Mouse (Mus musculus) CD4-positive, CD25-positive, alpha-beta regulatory T cell, adult 2 months (primary cell): ENCODE measurements around the gene Odf2l.

Source experiments
- DNase-seq: peaks from one replicate; pipeline ENCODE4 v3.0.0-alpha.2; 2012; ENCODE audit warnings: low read depth, low spot score

Gene Odf2l

DNA sequence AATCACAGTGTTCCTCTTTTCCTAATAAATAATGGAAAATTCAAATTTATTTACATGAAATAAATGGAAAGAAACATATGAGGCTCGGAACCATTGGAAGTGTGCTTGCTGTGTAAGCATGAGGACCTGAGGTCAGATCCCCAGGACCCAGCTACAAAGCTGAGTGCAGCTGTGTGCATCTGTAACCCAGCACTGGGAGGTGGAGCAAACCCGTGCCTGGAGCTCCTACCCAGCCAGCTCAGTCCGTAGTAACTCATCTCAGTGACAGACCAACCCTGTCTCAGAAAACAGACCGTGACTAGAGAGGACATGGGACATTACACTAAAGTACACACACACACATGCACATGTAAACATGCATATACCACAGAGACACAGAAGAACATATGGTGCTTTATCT, 21.8 kb downstream of the Odf2l start:
- no peak for DNase-seq

DNA sequence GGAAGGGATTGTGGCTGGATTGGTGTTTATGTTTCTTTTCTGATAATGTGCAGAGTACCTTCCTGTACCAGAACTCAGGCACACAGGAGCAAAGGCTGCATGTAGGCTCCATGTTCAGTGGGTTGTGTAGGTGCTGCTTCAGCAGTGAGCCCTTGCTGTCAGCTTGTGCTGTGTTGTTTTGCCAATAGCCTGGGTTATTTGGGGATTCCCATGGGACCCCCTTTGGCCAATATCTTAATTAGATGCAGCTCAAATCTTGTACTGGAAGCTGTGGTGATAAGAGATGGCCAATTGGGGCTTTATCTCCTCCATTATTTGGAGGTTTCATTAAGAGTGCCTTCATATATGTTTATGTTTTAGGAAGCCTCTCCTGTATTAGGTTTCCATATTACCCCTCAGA, 24.5 kb downstream of the Odf2l start:
- DNase-seq = no peak

DNA sequence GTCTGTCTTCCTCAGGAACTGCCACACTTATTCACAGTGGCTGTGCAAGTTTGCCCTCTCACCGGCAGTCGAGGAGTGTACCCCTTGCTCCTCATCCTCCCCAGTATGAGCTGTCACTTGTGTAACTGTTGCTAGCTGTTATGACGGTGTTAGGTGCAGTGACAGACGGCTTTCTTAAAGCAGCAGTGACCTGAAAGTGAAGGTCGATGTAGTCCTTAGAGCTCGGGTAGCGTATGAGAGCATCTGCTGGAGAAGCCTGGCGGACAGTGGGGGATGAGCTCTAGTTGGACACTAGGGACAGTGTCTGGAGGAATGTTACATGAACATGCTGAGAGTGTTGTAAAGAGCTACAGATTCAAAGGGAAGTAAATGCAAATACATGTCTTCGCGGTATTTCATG, 25.5 kb downstream of the Odf2l start:
- no peak for DNase-seq

DNA sequence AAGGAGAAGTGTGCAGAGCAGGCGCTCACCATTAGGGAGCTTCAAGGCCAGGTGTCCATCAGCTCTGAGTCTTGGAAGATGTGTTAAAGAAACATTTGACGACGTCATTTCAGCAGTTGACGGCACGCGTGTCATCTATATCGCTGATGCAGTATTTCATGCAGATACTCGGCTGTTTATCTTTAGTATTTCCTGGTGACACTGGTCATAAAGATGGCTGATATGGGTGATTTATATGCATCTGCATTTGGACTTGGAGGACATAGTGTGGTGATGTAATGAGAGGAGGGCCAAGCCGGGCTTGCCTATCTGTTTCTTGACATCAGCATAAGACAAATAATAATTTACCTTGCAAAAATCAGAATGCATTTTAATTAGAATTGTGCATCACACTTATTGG, 28.5 kb downstream of the Odf2l start:
- DNase-seq = no peak

DNA sequence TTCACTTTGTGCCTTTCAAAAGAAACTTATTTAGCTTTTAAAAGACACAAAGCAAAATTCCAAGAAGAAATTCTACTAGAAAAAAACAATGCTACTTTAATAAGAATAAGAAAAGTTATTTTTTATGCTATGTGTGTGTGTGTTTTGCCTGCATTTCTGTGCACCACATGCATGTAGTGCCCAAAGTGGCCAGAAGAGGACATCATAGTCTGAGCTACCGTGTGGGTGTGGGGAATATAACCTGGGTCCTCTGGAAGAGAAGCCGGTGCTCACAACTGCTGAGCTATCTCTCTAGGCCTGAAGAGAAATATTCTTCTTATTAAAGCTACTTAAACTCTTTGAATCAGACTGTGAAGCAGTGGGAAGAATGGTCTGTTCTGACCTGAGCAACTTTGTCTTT, 29.1 kb downstream of the Odf2l start:
- DNase-seq = no peak

DNA sequence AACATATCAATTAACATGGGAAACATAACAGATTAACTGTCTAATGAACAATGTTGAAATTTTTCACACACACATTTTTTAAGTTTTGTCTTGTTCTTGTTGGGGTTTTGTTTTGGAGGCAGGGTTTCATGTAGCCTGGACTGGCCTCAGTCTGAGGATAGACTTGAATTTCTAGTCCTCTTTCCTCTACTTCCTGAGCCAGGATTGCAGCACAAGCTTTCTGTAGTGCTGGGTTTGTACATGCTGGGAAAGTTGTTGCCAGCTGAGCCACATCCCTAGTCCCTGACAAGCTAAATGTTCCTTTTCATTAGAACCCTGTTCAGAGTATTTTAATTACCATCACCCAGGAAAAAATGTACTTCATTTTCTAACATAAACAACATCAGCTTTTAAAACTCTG, 29.6 kb downstream of the Odf2l start:
- no peak for DNase-seq

DNA sequence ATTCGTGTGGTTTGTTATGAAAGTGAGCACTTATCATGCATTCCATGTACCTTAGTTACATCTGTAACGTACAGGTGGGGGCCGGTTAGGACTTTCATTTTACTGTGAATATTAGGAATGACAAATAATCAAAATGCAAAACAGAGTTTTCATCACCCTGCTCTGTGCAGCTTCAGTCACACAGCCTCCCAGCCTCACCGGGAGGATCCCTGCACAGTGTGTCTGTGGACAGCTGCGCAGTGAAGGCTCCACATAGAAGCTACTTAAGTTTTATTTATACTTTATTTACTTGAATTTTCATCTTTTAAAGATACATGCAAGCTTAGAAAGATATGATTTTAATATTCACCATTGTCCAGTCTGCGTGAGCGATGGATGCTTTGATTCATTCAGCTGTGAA, 32.7 kb downstream of the Odf2l start:
- no peak for DNase-seq

DNA sequence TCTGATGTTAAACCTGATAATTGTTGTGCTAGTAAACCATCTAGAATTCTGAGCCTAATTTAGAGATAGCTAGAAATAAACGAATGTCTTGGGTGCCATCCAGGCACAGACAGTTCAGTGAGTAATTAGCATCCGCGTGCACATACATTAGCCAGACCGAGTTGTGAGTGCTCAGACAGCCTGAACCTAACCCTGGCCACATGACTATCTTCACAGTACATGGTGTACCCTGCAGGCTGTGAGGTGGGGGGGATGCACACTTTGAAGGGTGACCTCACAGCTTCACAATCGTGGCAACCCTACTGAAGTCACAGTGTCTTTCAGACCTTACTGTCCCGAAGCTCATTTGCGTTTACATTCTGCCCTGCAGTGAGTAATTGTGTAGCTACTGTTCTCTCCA, 33.5 kb downstream of the Odf2l start:
- DNase-seq = no peak

DNA sequence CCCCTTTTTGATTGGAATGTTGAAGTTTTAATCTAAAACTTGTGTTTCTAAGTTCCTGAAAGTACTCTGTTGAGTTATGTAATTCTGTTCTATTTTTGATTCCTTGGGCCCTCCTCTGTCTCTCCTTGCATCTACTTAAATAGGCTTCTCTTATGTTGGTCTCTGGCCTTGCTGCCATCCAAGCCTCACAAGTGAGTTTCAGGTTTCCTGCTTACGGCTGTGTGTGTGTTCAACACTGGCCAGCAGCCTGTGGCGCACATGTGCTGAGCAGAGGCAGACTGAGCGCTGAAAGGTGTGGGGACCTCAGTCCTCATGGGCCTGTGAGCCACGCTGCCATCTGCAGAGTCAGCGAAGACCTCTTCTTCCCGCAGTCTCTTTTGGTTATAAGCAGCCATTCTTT, 38.5 kb downstream of the Odf2l start:
- DNase-seq = no peak

DNA sequence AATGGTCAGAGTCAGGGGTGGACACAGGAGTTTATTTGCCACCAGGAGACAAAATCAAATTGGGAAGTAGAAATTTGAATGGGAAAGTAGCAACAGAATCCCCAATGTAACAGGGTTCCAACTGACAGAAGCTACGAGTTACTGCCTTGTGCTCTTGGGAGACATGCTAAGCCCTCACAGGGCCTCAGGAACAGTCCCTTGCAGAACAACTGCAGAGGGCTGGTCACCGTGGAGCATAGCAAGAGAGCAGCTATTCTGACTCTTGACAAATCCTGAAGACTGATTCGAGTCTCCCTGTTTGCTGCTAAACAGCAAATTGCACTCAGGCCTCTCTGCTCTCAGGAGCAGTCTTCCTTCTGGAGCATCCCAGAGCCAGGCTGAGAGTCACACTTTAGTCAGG, 40.1 kb downstream of the Odf2l start:
- DNase-seq = no peak

DNA sequence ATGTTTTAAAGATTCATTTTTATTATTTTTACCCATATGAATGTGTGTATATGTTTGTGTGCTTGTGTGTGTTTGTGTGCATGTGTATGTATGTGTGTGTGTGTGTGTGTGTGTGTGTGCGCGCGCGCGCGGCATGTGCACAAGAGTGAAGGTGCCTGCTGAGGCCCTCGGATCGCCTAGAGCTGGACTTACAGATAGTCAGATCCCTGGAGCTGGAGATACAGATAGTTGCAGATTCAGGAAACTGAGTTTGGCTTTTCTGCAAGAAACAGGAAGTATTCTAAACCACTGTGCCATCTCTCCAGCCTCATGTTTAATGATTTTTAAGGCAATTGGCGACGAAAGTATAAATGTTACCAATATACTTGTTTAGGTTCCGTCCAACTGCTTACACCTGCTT, 48.4 kb downstream of the Odf2l start:
- DNase-seq = no peak

DNA sequence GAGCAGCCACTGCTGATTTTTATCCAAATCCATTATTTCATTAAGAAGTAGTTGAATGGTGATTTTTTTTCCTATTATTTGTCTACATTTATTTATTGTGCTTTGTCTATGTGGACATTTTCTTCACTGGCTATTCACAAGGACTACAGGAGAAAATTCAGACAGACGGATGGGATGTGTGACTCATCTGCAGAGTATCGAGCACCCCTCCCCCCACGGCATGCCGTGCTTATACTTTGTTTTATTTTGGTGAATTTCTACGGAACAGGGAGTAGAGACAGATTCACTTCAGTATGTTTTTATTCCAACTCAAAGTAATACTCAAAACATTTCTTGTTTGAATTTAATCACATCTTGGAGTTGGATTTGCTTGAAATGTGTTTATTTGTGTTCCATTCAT, 49.4 kb downstream of the Odf2l start:
- DNase-seq = no peak

DNA sequence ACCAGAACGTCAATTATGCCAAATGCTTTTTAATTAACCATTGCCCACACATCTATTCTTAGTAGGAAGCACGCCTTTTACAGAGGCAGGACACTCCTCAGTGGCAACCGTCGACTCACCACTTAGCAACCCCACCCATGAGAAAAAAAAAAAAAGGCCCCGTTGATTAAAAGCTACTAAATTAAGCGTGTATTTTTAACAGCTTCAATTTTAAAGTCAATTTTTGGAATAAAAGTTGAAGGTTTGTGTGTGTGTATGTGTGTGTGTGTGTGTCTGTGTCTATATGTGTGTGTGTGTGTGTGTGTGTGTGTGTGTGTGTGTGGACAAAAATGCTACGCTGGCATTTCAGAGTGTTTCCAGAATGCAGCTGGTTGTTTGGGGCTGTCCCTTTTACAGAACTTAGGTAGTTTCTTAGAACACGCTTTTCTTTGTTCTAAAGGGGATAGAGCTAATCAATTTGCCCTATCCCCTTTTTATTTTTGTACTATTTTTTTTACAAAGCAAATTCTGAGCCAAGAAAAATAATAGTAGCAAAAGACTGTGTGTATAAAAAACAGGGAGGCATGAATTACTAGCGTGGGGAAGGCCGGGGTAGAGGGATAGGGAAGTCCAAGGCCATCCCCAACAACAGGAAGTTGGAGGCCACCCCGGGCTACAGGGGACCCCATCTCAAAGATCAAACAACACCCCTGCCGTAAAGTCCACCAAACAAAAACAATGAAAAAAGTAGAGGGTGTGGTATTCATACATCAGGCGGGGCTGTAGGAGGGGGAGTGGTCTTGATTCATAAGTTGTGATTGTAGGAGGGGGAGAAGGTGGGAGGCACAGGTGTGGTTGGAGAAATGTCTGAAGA, 50.7 kb downstream of the Odf2l start:
- DNase-seq = peak; percentile 24

DNA sequence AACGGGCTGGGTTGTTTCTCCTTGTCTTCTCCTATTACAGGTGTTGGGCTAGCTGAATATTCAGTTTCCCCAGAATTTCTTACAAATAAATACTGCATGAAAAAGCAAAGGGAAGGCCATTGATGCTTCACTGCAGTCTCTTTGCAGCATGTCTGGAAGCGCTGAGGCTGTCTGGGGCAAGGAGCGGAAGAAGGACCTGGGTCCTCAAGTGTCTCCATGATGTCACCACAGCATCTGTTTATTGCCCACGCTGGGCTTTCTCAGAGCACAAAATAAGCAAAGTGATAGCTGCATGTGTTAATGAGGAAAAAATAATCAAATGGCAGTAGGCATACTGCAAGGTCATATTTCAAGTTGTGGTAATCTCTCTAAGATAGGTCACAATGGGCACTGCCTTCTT, 51.6 kb downstream of the Odf2l start:
- DNase-seq = no peak

DNA sequence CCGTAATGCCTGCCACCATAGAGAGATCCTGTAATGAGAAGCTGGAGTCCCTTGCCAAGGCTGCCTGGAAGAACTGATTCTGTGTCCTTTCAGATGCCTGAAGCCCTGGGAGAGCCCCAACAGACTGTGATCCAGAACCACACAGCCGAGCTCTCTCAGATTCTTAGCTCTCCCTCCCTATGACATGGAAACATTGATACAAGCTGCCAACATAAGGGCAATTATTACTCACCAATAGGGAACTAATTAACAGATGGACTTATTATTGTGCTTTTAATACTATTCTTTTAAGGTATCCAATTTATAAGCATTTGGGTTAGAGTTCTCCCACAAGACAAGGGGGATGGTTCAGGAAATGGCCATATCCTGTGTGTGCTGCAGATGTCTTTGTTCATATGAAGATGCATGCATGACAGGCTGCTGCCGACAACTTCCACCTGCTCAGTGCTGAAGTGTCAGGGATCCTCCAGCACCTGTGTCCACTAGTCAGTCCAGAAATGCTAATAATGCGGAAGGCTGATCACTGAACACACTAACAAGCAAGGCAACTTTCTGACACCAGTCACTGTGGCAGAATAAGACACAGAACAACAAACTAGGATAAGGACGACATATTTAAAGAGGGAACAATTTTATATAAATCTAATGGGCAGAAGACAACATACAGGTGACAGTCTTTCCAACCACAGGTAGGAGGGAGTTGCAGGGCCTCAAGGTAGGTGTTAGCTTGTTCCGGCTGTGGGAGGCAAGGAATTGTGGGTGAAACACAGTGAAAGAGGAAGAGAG, 52.4 kb downstream of the Odf2l start:
- no peak for DNase-seq

DNA sequence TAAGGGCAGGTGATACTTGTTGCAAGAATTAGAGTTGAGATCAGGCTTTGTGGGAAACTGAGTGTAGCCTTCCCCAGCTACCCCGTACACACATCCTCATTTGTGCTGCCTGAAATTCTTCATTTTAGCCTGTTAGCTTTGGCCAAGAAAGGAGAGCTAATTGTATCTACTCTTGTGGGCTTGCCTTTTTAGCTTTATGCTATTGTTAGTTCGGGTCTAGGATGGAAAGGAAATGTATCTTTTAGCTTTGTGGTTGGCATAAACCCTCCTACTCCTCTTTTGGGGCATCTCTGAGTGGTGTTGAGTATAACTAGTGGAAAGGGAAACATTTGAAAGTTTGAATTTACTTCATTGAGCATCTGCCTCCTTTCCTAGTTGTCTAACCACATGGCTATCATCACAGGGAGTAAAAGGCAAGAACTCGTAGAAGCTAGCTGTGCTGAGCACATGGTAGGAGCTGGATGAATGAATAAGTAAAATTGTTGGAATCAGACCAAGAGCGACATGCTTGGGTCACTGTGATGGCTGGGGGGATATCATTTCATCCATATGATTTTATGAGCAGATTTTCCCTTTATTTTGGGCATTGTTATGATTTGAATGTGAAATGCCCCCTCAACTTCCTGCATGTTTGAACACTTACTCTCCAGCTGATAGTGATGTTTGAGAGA, 53.1 kb downstream of the Odf2l start:
- no peak for DNase-seq

DNA sequence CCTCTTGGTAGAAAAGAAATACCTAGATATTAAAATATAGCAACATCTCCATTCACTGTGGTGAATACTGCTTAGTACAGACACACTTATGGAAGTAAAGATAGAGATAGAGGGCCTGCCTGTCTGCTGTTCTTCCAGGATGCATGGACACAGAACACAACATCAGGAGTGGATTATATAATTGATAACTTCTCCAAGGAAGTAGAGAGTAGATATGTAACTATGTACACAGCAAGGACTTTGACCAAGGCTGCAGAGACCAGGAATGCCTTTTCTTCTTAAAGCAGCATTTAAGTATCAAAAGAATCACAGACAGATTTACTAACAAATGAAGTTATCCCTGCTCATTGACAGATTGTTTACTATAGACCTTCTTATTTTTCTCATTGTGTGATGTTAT, 66.3 kb downstream of the Odf2l start:
- no peak for DNase-seq

DNA sequence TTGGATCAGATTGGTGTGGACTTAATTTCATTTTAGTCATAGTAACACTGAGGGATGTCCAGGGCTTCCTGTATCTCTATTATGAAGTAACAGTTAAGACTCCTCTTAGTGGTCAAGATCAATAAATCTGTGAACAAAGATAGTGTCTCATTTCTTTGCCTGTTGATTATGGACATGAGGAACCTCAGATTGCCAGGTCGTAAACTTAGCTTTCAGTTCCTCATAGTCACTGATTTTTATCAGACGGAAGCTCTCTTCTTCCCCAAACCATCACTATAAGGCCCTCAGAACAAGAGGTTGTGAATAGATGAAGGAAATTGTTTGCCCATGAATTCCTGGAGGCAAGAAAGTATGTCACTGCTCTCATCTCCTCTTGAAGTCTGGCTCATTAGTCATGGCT, 73.6 kb downstream of the Odf2l start:
- no peak for DNase-seq

DNA sequence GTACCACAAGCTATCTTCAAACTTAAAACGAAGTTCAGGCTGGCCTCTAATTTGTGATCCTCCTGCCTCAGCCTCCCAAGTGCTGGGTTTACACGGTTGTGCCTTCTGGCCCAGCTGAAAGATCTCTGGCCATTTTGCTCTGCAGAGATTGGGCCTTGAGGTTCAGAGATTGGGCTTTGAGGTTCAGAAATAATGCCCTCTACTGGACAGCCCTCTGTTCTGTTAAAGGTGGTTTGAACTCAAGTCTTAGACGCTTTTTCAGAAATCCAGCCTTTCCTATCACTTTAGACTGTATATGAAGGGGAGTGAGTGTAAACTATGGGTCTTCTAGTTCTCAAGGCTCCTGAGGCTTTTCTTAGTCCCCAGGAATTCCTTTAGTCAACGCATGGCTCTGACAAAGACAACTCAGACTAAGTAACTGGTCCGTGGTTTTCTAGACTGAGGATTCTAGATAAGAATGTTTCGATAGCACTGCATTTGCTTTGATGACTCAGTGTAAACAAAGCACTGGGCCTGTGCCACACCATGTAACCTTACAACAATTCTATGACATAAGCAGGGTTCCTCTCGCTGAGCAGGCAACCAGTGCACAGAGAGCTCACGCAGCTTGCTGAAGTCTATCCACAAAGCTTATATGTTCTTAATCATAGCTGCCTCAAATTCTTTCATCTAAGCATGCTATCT, 77.0 kb downstream of the Odf2l start:
- DNase-seq = no peak

DNA sequence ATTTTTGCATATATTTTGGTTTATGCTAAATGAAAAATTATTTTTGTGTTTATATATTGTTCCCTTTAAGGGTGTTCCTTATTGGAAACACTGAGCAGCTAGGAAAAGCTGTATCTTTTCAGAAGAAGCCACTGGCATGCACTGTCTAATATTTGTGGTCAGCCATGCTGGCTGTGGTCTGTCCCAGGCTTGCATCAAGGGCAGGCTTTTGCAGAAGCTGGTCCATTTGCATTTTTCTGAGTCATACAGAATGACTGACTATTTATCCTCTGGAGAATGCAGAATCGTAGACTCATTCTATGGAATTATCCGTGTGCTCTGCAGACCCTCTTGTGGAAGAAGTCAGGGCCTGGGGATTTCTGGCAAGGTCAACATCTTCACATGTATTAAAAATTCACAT, 79.7 kb downstream of the Odf2l start:
- DNase-seq = no peak
